Mouse (Mus musculus): ENCODE results near the gene Pkp1. TPM values are rescaled to one million over a fixed set of nuclear protein-coding genes. Genes with fewer than 3 reads are reported as not detected.

Gene Pkp1
- polyA plus RNA-seq, 1 experiment from 2014 or later = 1.3 TPM

DNA sequence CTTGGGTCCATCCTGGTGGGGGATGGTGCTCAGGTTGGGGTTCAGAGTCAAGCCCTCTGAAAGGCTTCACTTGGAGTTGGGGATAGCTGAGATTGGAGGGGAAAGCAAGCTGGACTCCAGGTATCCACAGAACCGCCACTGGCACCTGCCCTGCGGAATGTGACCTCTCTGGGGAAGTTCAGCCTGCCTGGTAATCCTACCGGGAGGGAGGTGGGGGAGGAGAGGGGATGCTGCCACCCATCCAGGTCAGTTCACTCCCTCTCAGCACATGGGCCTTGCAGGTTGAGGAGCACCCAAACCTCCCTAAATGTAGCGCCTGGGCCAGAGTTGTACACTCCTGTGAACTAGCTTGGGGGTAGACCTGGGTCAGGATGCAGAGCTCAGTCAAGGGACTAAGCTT lies 62.9 kb downstream of the Pkp1 start:
- peaks cover 11% of the 10 kb centered on the region for H3K4me1 ChIP-seq (replicated peaks)
- ATAC-seq (ENCODE audit: insufficient number of reproducible peaks, insufficient read depth, low FRiP score, low TSS enrichment, low read depth) = no peak
- H3K9me3 ChIP-seq = no peaks in the 10 kb centered on the region
- no peak overlapping the region for H3K9ac ChIP-seq (replicated peaks)
- H3K4me3 ChIP-seq (replicated peaks) = no peak overlapping the region
- H3K27ac ChIP-seq = no peak overlapping the region
- H3K27me3 ChIP-seq = no peaks in the 10 kb centered on the region; the same call in 1 of the 2 replicates
- no peaks in the 10 kb centered on the region for H3K36me3 ChIP-seq
- no peak overlapping the region for H3K4me2 ChIP-seq
- WGBS = 61% methylated on average over 4 of the region's 4 CpGs

DNA sequence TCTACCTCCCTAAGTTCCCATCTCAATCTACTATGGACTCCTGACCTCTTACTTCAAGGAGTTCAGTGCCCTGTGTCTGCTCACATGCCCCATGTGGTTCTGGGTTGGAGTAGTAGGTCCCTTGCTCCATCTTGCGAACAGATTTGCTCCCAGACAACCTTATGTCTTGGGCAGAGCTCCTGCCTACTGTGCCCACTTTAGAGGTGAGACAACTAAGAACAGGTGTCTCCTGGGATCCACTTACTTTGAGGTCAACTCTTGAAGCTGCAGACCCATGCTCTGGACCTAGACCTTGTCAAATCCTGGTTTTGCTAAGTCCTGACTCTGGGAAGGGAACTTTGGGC lies 63.7 kb downstream of the Pkp1 start:
- Histone ChIP-seq H3K4me3 (replicated peaks) (no peak overlapping the region), H3K9ac (replicated peaks) (no peak overlapping the region), H3K4me2 (no peak overlapping the region), H3K36me3 (no peaks in the 10 kb centered on the region), H3K4me1 (replicated peaks) (peaks cover 11% of the 10 kb centered on the region), H3K9me3 (no peaks in the 10 kb centered on the region), H3K27ac (no peak overlapping the region), H3K27me3 (no peaks in the 10 kb centered on the region)
- 97% methylated on average over 1 of the region's 1 CpGs for WGBS
- ATAC-seq (ENCODE audit: insufficient number of reproducible peaks, insufficient read depth, low FRiP score, low TSS enrichment, low read depth) = no peak

DNA sequence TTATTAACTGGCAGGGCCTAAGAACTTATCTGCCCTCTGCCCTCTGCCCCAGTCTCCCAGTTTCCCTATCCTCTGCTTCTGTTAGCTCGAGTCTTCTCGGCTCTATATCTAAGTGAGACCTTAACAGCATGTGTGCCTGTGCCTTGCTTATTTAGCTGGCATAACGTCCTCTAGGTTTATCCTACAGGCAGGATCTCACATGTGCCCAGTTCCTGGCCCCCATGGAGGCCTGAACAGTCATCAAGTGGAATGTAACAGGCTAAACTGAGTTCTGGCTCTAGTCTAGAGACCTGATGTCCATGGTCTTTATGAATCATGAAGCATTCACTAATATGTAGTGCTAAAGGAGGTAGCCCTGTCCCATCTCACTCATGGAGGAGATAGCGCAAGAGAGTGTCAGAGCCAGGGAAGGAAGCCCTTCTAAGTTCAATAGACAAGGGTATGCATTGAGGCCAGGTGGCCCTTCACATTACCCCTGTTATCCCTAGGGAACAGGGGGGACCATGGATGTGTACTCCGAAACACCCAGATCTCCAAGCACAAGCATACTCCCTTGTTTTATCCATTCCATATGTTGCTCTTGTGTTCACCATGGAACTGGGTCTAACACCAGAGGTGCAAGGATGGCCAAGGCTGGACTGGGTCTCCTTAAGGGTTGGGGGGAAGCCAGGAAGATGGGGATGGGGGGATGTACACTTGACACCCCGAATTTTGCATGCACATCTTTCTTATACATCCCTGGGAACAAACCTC lies 64.2 kb downstream of the Pkp1 start:
- Histone ChIP-seq H3K9ac (replicated peaks) (no peak overlapping the region), H3K27me3 (no peaks in the 10 kb centered on the region), H3K4me2 (no peak overlapping the region), H3K36me3 (no peaks in the 10 kb centered on the region), H3K4me1 (replicated peaks) (peaks cover 11% of the 10 kb centered on the region), H3K9me3 (no peaks in the 10 kb centered on the region), H3K4me3 (replicated peaks) (no peak overlapping the region), H3K27ac (no peak overlapping the region)
- no peak for ATAC-seq (ENCODE audit: insufficient number of reproducible peaks, insufficient read depth, low FRiP score, low TSS enrichment, low read depth)
- WGBS = 77% methylated on average over 6 of the region's 6 CpGs

DNA sequence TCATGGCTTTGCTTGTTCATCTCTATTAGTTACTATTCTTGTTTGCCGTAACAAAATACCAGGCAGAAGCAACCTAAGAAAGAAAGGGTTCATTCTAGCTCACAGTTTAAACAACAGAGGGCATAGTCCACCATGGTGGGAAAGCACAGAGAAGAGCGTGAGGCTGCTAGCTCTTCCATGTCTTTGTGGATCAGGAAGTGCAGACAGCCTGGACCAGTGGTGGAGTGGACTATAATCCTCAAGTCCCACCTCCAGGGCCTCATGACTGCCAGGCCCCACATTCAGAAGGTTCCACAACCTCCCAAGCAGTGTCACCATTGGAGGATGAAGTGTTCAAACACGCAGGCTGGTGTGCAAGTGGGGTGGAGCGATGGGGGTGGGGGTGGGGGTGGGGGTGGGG lies 65.8 kb downstream of the Pkp1 start:
- H3K4me1 ChIP-seq (replicated peaks) = peaks cover 11% of the 10 kb centered on the region
- H3K9ac ChIP-seq (replicated peaks) = no peak overlapping the region
- ATAC-seq (ENCODE audit: insufficient number of reproducible peaks, insufficient read depth, low FRiP score, low TSS enrichment, low read depth) = no peak
- H3K4me3 ChIP-seq (replicated peaks) = no peak overlapping the region
- 94% methylated on average over 4 of the region's 4 CpGs for WGBS
- no peaks in the 10 kb centered on the region for H3K9me3 ChIP-seq
- H3K27me3 ChIP-seq = no peaks in the 10 kb centered on the region
- no peaks in the 10 kb centered on the region for H3K36me3 ChIP-seq
- H3K27ac ChIP-seq = no peak overlapping the region
- H3K4me2 ChIP-seq = no peak overlapping the region

DNA sequence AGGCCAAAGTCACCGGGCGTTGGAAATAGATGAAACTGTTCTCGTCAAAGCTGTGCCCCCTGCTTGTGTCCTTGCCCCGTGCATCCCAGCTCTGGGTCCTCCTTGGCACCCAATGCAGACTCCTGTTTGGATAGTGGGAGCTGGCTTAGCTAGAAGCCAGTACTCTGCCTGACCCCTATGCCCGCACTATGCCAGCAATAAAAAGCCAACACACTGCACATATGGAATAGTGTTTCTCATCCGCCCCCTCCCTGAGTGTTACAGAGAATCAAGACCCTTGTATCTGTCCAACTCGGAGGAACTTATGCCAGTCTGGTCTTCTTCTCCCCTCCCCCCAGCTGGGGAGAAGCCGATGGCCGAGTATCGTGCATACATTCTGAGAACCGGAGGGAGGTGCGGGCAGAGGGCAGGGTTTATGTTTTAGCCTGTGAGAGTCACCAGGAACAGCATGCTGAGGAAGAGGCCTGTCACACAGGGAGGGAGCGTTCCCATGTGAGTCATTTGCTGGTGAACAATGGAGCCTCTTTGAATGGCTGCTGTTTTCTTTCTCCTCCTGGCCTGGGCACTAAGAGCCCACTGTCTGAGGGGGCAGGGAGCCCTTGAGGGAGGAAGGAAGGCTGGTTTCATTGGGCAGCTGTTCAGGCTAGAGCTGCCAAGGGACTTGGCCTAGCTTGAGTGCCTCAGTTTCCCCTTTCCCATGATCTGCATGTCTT lies 66.8 kb downstream of the Pkp1 start:
- H3K4me1 ChIP-seq (replicated peaks) = peaks cover 11% of the 10 kb centered on the region
- no peak overlapping the region for H3K27ac ChIP-seq
- H3K4me3 ChIP-seq (replicated peaks) = no peak overlapping the region
- H3K9me3 ChIP-seq = no peaks in the 10 kb centered on the region
- no peaks in the 10 kb centered on the region for H3K36me3 ChIP-seq
- ATAC-seq (ENCODE audit: insufficient number of reproducible peaks, insufficient read depth, low FRiP score, low TSS enrichment, low read depth) = no peak
- H3K4me2 ChIP-seq = no peak overlapping the region
- no peak overlapping the region for H3K9ac ChIP-seq (replicated peaks)
- no peaks in the 10 kb centered on the region for H3K27me3 ChIP-seq
- WGBS = 67% methylated on average over 13 of the region's 13 CpGs

DNA sequence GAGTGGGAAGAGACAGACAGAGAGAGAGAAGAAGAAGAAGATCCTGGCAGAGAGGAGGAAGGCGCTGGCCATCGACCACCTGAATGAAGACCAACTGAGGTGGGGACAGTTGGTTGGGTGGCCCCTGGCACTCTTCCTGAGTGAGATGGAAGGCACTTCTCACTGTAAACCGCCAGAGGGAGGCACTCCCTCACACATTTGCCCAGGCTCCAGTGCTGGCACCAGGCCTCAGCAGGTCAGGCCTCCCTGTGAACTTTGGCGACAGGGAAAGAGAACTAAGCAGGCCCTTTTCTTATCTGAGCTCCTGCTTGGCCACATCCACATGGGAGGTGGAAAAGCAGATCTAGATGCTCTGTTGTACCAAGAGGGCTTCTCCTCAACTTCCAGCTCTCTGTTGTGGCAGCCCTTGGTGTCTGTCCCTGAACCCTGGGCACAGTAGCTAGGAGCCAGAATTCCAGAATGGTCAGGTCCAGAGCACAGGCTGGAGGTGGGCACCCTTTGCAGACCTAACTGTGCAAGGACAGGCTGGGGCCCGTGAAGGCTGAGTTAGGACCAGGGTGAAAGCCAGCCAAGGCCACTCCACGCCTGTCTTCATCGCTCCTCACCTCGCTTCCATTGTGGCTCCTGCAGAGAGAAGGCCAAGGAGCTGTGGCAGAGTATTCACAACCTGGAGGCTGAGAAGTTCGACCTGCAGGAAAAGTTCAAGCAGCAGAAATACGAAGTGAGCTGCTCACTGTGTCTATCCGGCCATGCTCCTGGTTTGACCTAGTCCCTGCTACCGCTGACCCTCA lies 68.1 kb downstream of the Pkp1 start:
- Histone ChIP-seq H3K4me1 (replicated peaks) (peaks cover 11% of the 10 kb centered on the region), H3K4me3 (replicated peaks) (no peak overlapping the region), H3K9me3 (no peaks in the 10 kb centered on the region), H3K27me3 (no peaks in the 10 kb centered on the region), H3K36me3 (no peaks in the 10 kb centered on the region), H3K27ac (no peak overlapping the region), H3K4me2 (no peak overlapping the region), H3K9ac (replicated peaks) (no peak overlapping the region)
- ATAC-seq (ENCODE audit: insufficient number of reproducible peaks, insufficient read depth, low FRiP score, low TSS enrichment, low read depth) = no peak
- 65% methylated on average over 12 of the region's 12 CpGs for WGBS

DNA sequence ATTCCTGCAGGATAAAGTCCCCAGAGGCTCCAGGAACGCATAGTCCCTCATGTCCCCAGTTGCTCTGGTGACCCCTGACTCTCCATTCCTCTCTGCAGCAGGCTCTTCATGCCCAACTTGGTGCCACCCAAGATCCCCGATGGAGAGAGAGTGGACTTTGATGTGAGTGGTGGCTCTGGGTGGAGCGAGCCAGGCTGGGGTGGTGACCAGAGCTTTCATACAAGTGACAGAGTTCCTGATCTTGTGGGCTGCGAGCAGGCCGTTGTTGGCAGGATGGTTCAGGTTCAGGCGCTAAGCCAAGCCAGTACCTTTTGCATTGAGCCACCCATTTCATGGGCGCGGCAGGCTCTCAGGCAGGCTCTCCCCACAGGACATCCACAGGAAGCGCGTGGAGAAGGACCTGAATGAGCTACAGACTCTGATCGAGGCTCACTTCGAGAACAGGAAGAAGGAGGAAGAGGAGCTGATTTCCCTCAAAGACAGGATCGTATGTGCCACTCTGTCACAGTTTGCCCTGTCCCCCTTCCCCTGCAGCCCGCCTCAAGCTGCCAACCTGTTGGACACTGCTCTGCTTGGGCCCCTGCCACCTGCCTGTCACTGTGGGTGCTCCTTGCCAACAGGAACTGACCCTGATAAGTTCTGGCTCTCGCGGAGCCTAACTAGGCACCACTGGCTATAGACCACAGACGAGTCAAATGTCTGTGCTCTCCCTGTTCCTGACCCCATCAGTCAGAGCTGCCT lies 71.2 kb downstream of the Pkp1 start:
- Histone ChIP-seq H3K4me1 (replicated peaks) (peaks cover 11% of the 10 kb centered on the region), H3K27ac (no peak overlapping the region), H3K4me3 (replicated peaks) (no peak overlapping the region), H3K9me3 (no peaks in the 10 kb centered on the region), H3K4me2 (no peak overlapping the region), H3K9ac (replicated peaks) (no peak overlapping the region), H3K36me3 (no peaks in the 10 kb centered on the region), H3K27me3 (no peaks in the 10 kb centered on the region)
- ATAC-seq (ENCODE audit: insufficient number of reproducible peaks, insufficient read depth, low FRiP score, low TSS enrichment, low read depth) = no peak
- WGBS = 81% methylated on average over 17 of the region's 17 CpGs

DNA sequence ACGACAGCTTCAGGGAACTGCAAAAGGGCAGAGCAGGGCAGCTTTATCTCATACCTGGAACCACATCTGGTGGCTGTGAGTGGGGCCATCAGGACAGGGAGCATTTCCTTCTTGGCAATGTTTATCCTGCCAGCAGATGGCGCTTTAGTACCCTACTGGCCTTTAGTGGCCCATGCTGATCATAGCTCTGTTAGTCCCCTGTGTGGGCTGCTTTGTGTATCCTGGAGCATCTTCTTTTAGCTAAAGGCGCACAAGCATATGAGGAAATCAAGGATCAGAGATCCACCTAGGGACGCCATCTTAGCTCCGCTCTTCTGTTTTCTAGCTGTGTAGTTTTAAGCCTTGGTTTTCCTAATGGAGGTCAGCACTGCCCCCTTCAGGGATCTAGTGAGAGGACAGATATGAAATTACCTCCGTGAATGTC lies 71.9 kb downstream of the Pkp1 start:
- Histone ChIP-seq H3K9me3 (no peaks in the 10 kb centered on the region), H3K4me1 (replicated peaks) (peaks cover 6% of the 10 kb centered on the region; the same call in 1 of the 2 replicates), H3K27me3 (no peaks in the 10 kb centered on the region), H3K4me3 (replicated peaks) (no peak overlapping the region), H3K4me2 (no peak overlapping the region), H3K9ac (replicated peaks) (no peak overlapping the region), H3K36me3 (no peaks in the 10 kb centered on the region), H3K27ac (no peak overlapping the region)
- no peak for ATAC-seq (ENCODE audit: insufficient number of reproducible peaks, insufficient read depth, low FRiP score, low TSS enrichment, low read depth)
- WGBS = 33% methylated on average over 6 of the region's 6 CpGs

DNA sequence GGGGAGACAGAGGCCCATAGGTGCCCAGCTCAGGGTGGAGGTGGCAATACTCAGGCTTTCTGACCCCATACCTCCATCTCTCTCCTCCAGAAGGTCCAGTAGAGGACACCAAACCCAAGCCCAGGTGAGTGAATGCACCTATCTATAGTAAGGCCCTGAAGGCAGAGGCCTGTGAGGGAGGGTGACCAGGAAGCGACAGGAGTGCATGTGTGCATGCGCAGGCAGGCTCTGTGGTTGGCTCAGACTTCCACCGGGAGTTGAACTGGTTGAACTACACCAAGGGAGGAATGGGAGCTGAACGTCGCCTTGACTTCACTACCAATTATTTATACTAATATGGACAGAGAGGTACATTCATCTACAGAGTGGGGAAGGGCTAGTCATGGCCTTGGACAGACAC lies 72.4 kb downstream of the Pkp1 start:
- no peaks in the 10 kb centered on the region for H3K27me3 ChIP-seq
- 79% methylated on average over 5 of the region's 5 CpGs for WGBS
- no peaks in the 10 kb centered on the region for H3K36me3 ChIP-seq
- no peaks in the 10 kb centered on the region for H3K9me3 ChIP-seq
- H3K27ac ChIP-seq = no peak overlapping the region
- 0 out of 2 replicates have a peak, but pooled peaks cover under 1% of the 10 kb centered on the region for H3K4me1 ChIP-seq (replicated peaks)
- no peak overlapping the region for H3K4me2 ChIP-seq
- ATAC-seq (ENCODE audit: insufficient number of reproducible peaks, insufficient read depth, low FRiP score, low TSS enrichment, low read depth) = no peak
- no peak overlapping the region for H3K4me3 ChIP-seq (replicated peaks)
- H3K9ac ChIP-seq (replicated peaks) = no peak overlapping the region

DNA sequence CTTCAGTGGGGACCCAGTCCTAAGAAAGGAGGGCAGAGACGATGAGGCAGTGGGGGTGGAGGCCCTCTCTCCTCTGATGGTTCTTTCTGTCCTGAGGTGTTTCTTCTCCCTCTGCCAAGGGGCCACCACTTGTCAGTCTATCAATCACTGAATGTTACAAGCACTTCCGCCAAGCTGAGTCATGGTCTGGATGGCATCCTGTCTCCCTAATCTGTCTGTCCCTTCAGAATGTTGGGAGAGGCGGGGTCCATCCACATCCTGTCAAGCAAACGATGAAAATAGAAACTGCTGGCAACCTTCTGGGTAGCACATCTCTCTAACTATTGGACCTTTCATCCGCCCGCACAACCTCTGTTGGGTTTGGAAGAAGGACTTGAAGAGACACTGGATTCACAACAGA lies 74.5 kb downstream of the Pkp1 start:
- H3K36me3 ChIP-seq = no peaks in the 10 kb centered on the region
- H3K27ac ChIP-seq = no peak overlapping the region
- no peaks in the 10 kb centered on the region for H3K9me3 ChIP-seq
- H3K4me2 ChIP-seq = no peak overlapping the region
- no peak overlapping the region for H3K4me3 ChIP-seq (replicated peaks)
- WGBS = 71% methylated on average over 6 of the region's 6 CpGs
- H3K27me3 ChIP-seq = no peaks in the 10 kb centered on the region
- H3K4me1 ChIP-seq (replicated peaks) = peaks cover 6% of the 10 kb centered on the region; the same call in 1 of the 2 replicates
- no peak for ATAC-seq (ENCODE audit: insufficient number of reproducible peaks, insufficient read depth, low FRiP score, low TSS enrichment, low read depth)
- H3K9ac ChIP-seq (replicated peaks) = no peak overlapping the region
